Mouse (Mus musculus): Measurements from ENCODE around the gene Speg. TPM values are rescaled to one million over a fixed set of nuclear protein-coding genes. Genes with fewer than 3 reads are reported as not detected.

The Speg gene
- total and polyA plus RNA-seq, 2 experiments from 2014 or later: 22.0 to 62.9 TPM

- TF ChIP-seq CTCF (IDR thresholded peaks at IDR 0.05): no peak
- 57% methylated on average over 25 of the region's 25 CpGs for WGBS
- Histone ChIP-seq H3K4me2 (ENCODE audit: low read depth, low read length, poor library complexity, severe bottlenecking) (no peak overlapping the region), H3K27ac (ENCODE audit: low read depth, low read length) (no peak overlapping the region), H3K36me3 (ENCODE audit: insufficient read depth, low read length) (no peaks in the 10 kb centered on the region), H3K4me3 (ENCODE audit: low read depth, low read length) (no peak overlapping the region), H3K4me1 (ENCODE audit: insufficient read depth, low read length) (peaks cover 4% of the 10 kb centered on the region; the same call in 1 of the 2 replicates), H3K9me3 (ENCODE audit: low read length) (no peaks in the 10 kb centered on the region), H3K27me3 (ENCODE audit: insufficient read depth, low read length) (no peaks in the 10 kb centered on the region), H3K9ac (replicated peaks; ENCODE audit: low read length, poor library complexity, severe bottlenecking) (no peak overlapping the region)
- DNase-seq (ENCODE audit: low spot score) (no peak), ATAC-seq (ENCODE audit: low FRiP score) (no peak)
Observed at GRCm38 (mm10) chr1:75369360-75369983, 5.6 kb upstream of the Speg start.

GRCm38 (mm10) chr1:75369984-75370660 lies 5.0 kb upstream of the Speg start:
- no peak overlapping the region for H3K9ac ChIP-seq (replicated peaks; ENCODE audit: low read length, poor library complexity, severe bottlenecking)
- no peak for ATAC-seq (ENCODE audit: low FRiP score)
- peaks cover 7% of the 10 kb centered on the region for H3K4me1 ChIP-seq (ENCODE audit: insufficient read depth, low read length)
- 48% methylated on average over 13 of the region's 13 CpGs for WGBS
- H3K4me2 ChIP-seq (ENCODE audit: low read depth, low read length, poor library complexity, severe bottlenecking): no peak overlapping the region
- peak; percentile 76 for DNase-seq (ENCODE audit: low spot score)
- no peak for TF ChIP-seq CTCF (IDR thresholded peaks at IDR 0.05)
- no peaks in the 10 kb centered on the region for H3K27me3 ChIP-seq (ENCODE audit: insufficient read depth, low read length)
- H3K36me3 ChIP-seq (ENCODE audit: insufficient read depth, low read length): no peaks in the 10 kb centered on the region
- H3K9me3 ChIP-seq (ENCODE audit: low read length): no peaks in the 10 kb centered on the region
- H3K4me3 ChIP-seq (ENCODE audit: low read depth, low read length): no peak overlapping the region
- H3K27ac ChIP-seq (ENCODE audit: low read depth, low read length): no peak overlapping the region

- no peaks in the 10 kb centered on the region for H3K36me3 ChIP-seq (ENCODE audit: insufficient read depth, low read length)
- no peaks in the 10 kb centered on the region for H3K9me3 ChIP-seq (ENCODE audit: low read length)
- no peak for ATAC-seq (ENCODE audit: low FRiP score)
- no peak for DNase-seq (ENCODE audit: low spot score)
- peak; percentile 64 for TF ChIP-seq CTCF (IDR thresholded peaks at IDR 0.05)
- no peak overlapping the region for H3K4me3 ChIP-seq (ENCODE audit: low read depth, low read length)
- H3K4me2 ChIP-seq (ENCODE audit: low read depth, low read length, poor library complexity, severe bottlenecking): no peak overlapping the region
- no peak overlapping the region for H3K27ac ChIP-seq (ENCODE audit: low read depth, low read length)
- 55% methylated on average over 13 of the region's 13 CpGs for WGBS
- no peak overlapping the region for H3K9ac ChIP-seq (replicated peaks; ENCODE audit: low read length, poor library complexity, severe bottlenecking)
- no peaks in the 10 kb centered on the region for H3K27me3 ChIP-seq (ENCODE audit: insufficient read depth, low read length)
- H3K4me1 ChIP-seq (ENCODE audit: insufficient read depth, low read length): peaks cover 10% of the 10 kb centered on the region
Observed at GRCm38 (mm10) chr1:75371317-75372095, 3.6 kb upstream of the Speg start.

GRCm38 (mm10) chr1:75372450-75372849 lies 2.6 kb upstream of the Speg start:
- Histone ChIP-seq H3K9ac (replicated peaks; ENCODE audit: low read length, poor library complexity, severe bottlenecking) (no peak overlapping the region), H3K4me2 (ENCODE audit: low read depth, low read length, poor library complexity, severe bottlenecking) (no peak overlapping the region), H3K27me3 (ENCODE audit: insufficient read depth, low read length) (no peaks in the 10 kb centered on the region), H3K4me3 (ENCODE audit: low read depth, low read length) (no peak overlapping the region), H3K36me3 (ENCODE audit: insufficient read depth, low read length) (no peaks in the 10 kb centered on the region), H3K4me1 (ENCODE audit: insufficient read depth, low read length) (peaks cover 10% of the 10 kb centered on the region), H3K9me3 (ENCODE audit: low read length) (no peaks in the 10 kb centered on the region), H3K27ac (ENCODE audit: low read depth, low read length) (peak overlapping the region; percentile 8; the same call in 1 of the 2 replicates)
- ATAC-seq (ENCODE audit: low FRiP score): no peak
- no peak for TF ChIP-seq CTCF (IDR thresholded peaks at IDR 0.05)
- 66% methylated on average over 3 of the region's 3 CpGs for WGBS
- DNase-seq (ENCODE audit: low spot score): no peak

- Histone ChIP-seq H3K4me2 (ENCODE audit: low read depth, low read length, poor library complexity, severe bottlenecking) (no peak overlapping the region), H3K9me3 (ENCODE audit: low read length) (no peaks in the 10 kb centered on the region), H3K4me1 (ENCODE audit: insufficient read depth, low read length) (peaks cover 10% of the 10 kb centered on the region), H3K9ac (replicated peaks; ENCODE audit: low read length, poor library complexity, severe bottlenecking) (no peak overlapping the region), H3K27me3 (ENCODE audit: insufficient read depth, low read length) (no peaks in the 10 kb centered on the region), H3K36me3 (ENCODE audit: insufficient read depth, low read length) (no peaks in the 10 kb centered on the region), H3K27ac (ENCODE audit: low read depth, low read length) (peak overlapping the region; percentile 8; the same call in 1 of the 2 replicates), H3K4me3 (ENCODE audit: low read depth, low read length) (no peak overlapping the region)
- TF ChIP-seq CTCF (IDR thresholded peaks at IDR 0.05): no peak
- no peak for DNase-seq (ENCODE audit: low spot score)
- WGBS: 23% methylated on average over 3 of the region's 3 CpGs
- peak; percentile 45; the same call in 1 of the 2 replicates for ATAC-seq (ENCODE audit: low FRiP score)
Observed at GRCm38 (mm10) chr1:75373276-75373675, 1.8 kb upstream of the Speg start.

Data from midbrain, postnatal 0 days (tissue).